Mouse (Mus musculus): ENCODE results near the gene Pld1. TPM values are rescaled to one million over a fixed set of nuclear protein-coding genes. Genes with fewer than 3 reads are reported as not detected.

Gene Pld1
- polyA plus RNA-seq, 1 experiment from 2014 or later, result 3.1 TPM

- Histone ChIP-seq H3K27me3 (no peaks in the 10 kb centered on the region), H3K4me2 (replicated peaks) (no peak overlapping the region), H3K36me3 (no peaks in the 10 kb centered on the region), H3K9ac (no peak overlapping the region), H3K27ac (no peak overlapping the region), H3K4me1 (no peaks in the 10 kb centered on the region), H3K9me3 (no peaks in the 10 kb centered on the region), H3K4me3 (no peak overlapping the region)
- ATAC-seq (ENCODE audit: insufficient number of reproducible peaks, insufficient read depth, low FRiP score, low TSS enrichment), result no peak
- 87% methylated on average over 11 of the region's 11 CpGs for WGBS
Measured at GRCm38 (mm10) chr3:28007684-28008083, 69.2 kb downstream of the Pld1 start.

- no peaks in the 10 kb centered on the region for H3K9me3 ChIP-seq
- H3K9ac ChIP-seq, result no peak overlapping the region
- H3K36me3 ChIP-seq, result no peaks in the 10 kb centered on the region
- no peak overlapping the region for H3K4me3 ChIP-seq
- ATAC-seq (ENCODE audit: insufficient number of reproducible peaks, insufficient read depth, low FRiP score, low TSS enrichment), result no peak
- WGBS, result 77% methylated on average over 4 of the region's 4 CpGs
- no peak overlapping the region for H3K27ac ChIP-seq
- no peaks in the 10 kb centered on the region for H3K27me3 ChIP-seq
- H3K4me1 ChIP-seq, result no peaks in the 10 kb centered on the region
- no peak overlapping the region for H3K4me2 ChIP-seq (replicated peaks)
Measured at GRCm38 (mm10) chr3:28008369-28008768, 69.9 kb downstream of the Pld1 start.

GRCm38 (mm10) chr3:28012177-28012576 is 73.7 kb downstream of the Pld1 start:
- Histone ChIP-seq H3K4me2 (replicated peaks) (no peak overlapping the region), H3K36me3 (no peaks in the 10 kb centered on the region), H3K9ac (no peak overlapping the region), H3K4me1 (no peaks in the 10 kb centered on the region), H3K4me3 (no peak overlapping the region), H3K27me3 (no peaks in the 10 kb centered on the region), H3K27ac (no peak overlapping the region), H3K9me3 (no peaks in the 10 kb centered on the region; the same call in 1 of the 2 replicates)
- ATAC-seq (ENCODE audit: insufficient number of reproducible peaks, insufficient read depth, low FRiP score, low TSS enrichment), result no peak
- 86% methylated on average over 7 of the region's 7 CpGs for WGBS

GRCm38 (mm10) chr3:28013441-28013840 is 74.9 kb downstream of the Pld1 start:
- Histone ChIP-seq H3K36me3 (no peaks in the 10 kb centered on the region), H3K4me3 (no peak overlapping the region), H3K27me3 (no peaks in the 10 kb centered on the region), H3K27ac (no peak overlapping the region), H3K9me3 (no peaks in the 10 kb centered on the region; the same call in 1 of the 2 replicates), H3K4me2 (replicated peaks) (no peak overlapping the region), H3K4me1 (no peaks in the 10 kb centered on the region), H3K9ac (no peak overlapping the region)
- ATAC-seq (ENCODE audit: insufficient number of reproducible peaks, insufficient read depth, low FRiP score, low TSS enrichment), result no peak
- WGBS, result 57% methylated on average over 6 of the region's 6 CpGs

DNA sequence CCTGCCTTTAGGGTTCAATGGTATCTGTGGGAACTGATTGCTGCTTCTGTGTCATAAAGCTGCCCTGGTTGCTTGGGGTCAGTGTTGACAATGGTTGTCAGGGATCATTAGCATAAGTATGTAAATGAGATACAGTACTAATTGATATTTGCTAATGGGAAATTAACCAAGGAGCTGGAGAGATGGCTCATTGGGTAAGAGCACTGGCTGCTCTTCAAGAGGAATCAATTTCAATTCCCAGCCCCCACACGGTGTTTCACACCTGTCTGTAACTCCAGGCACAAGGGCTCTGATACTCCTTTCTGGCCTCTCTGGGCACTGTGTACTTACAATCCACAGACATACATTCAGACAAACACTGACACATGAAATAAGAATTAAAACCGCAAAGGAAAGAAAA is 78.5 kb downstream of the Pld1 start:
- no peak overlapping the region for H3K9ac ChIP-seq
- H3K27ac ChIP-seq, result no peak overlapping the region
- H3K4me3 ChIP-seq, result no peak overlapping the region
- no peak overlapping the region for H3K4me2 ChIP-seq (replicated peaks)
- H3K4me1 ChIP-seq, result no peaks in the 10 kb centered on the region
- H3K9me3 ChIP-seq, result no peaks in the 10 kb centered on the region; the same call in 1 of the 2 replicates
- no peaks in the 10 kb centered on the region for H3K27me3 ChIP-seq
- WGBS, result 86% methylated on average over 2 of the region's 2 CpGs
- no peak for ATAC-seq (ENCODE audit: insufficient number of reproducible peaks, insufficient read depth, low FRiP score, low TSS enrichment)
- H3K36me3 ChIP-seq, result no peaks in the 10 kb centered on the region

GRCm38 (mm10) chr3:28019727-28020126 is 81.2 kb downstream of the Pld1 start:
- ATAC-seq (ENCODE audit: insufficient number of reproducible peaks, insufficient read depth, low FRiP score, low TSS enrichment), result no peak
- WGBS, result 76% methylated on average over 4 of the region's 4 CpGs
- H3K9ac ChIP-seq, result no peak overlapping the region
- no peak overlapping the region for H3K4me3 ChIP-seq
- H3K4me2 ChIP-seq (replicated peaks), result no peak overlapping the region
- no peaks in the 10 kb centered on the region for H3K4me1 ChIP-seq
- H3K36me3 ChIP-seq, result no peaks in the 10 kb centered on the region
- H3K27ac ChIP-seq, result no peak overlapping the region
- no peaks in the 10 kb centered on the region for H3K27me3 ChIP-seq
- H3K9me3 ChIP-seq, result no peaks in the 10 kb centered on the region; the same call in 1 of the 2 replicates

DNA sequence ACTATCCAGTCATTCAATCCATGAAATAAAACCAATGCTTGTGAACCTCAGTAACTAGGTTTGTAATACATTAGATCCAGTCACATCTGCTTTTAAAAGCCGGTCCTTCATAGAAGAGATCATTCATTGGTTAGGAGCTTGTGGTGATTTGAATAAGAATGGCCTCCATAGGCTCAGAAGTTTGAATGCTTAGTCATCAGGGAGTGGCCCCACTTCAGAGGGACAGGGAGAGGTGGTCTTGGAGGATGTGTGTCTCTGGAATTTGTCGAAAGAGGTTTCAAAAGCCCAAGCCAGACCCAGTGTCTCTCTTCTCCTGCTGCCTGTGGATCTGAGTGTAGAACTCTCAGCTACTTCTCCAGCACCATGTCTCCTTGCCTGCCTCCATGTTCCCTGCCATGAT is 81.9 kb downstream of the Pld1 start:
- Histone ChIP-seq H3K4me2 (replicated peaks) (no peak overlapping the region), H3K27me3 (no peaks in the 10 kb centered on the region), H3K27ac (no peak overlapping the region), H3K36me3 (no peaks in the 10 kb centered on the region), H3K4me1 (no peaks in the 10 kb centered on the region), H3K9me3 (no peaks in the 10 kb centered on the region), H3K4me3 (no peak overlapping the region), H3K9ac (no peak overlapping the region)
- no peak for ATAC-seq (ENCODE audit: insufficient number of reproducible peaks, insufficient read depth, low FRiP score, low TSS enrichment)
- WGBS, result 93% methylated on average over 2 of the region's 2 CpGs

DNA sequence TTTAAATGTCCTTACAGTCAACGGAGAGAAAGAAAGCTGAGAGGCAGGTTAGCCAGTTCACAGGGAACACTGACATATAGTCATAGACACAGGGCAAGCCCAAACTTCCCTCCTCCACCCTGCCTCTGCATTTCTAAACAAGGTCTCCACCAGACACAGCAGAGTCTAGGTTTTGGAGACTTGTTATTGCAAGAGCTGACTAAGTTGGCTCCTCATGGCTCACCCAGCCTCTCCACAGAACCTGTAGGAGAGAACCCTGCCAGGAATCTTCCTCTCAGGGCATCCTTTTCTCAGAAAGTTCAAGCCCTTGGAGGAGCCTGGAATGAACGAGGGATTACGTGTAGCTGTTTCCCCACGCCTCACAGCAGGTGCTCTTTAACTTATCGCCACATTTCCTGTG is 83.7 kb downstream of the Pld1 start:
- Histone ChIP-seq H3K4me2 (replicated peaks) (no peak overlapping the region), H3K9me3 (no peaks in the 10 kb centered on the region), H3K36me3 (no peaks in the 10 kb centered on the region), H3K4me1 (no peaks in the 10 kb centered on the region), H3K27ac (no peak overlapping the region), H3K27me3 (no peaks in the 10 kb centered on the region), H3K4me3 (no peak overlapping the region), H3K9ac (no peak overlapping the region)
- WGBS, result 77% methylated on average over 5 of the region's 5 CpGs
- ATAC-seq (ENCODE audit: insufficient number of reproducible peaks, insufficient read depth, low FRiP score, low TSS enrichment), result no peak

- 38% methylated on average over 3 of the region's 3 CpGs for WGBS
- no peaks in the 10 kb centered on the region for H3K9me3 ChIP-seq
- H3K9ac ChIP-seq, result no peak overlapping the region
- no peak overlapping the region for H3K4me2 ChIP-seq (replicated peaks)
- H3K4me3 ChIP-seq, result no peak overlapping the region
- no peaks in the 10 kb centered on the region for H3K27me3 ChIP-seq
- no peaks in the 10 kb centered on the region for H3K36me3 ChIP-seq
- 0 out of 2 replicates have a peak, but pooled peaks cover 2% of the 10 kb centered on the region for H3K4me1 ChIP-seq
- H3K27ac ChIP-seq, result no peak overlapping the region
- no peak for ATAC-seq (ENCODE audit: insufficient number of reproducible peaks, insufficient read depth, low FRiP score, low TSS enrichment)
Measured at GRCm38 (mm10) chr3:28026876-28027275, 88.4 kb downstream of the Pld1 start.

DNA sequence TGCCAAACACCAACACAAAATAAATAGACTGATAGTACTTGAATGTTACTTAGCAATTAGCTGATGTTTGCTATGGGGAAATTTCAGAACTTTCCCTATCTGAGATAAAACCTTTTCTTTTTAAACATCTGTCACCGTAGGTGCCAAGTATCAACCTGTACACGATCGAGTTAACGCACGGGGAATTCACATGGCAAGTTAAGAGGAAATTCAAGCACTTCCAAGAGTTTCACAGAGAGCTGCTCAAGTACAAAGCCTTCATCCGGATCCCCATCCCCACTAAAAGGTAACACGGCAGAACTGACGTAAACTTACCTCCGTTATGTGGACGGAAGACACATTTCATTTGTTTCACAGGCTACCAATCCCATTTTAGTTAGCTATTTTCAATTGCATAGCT is 90.0 kb downstream of the Pld1 start:
- Histone ChIP-seq H3K4me2 (replicated peaks) (no peak overlapping the region), H3K9ac (no peak overlapping the region), H3K27me3 (no peaks in the 10 kb centered on the region), H3K4me3 (no peak overlapping the region), H3K9me3 (no peaks in the 10 kb centered on the region), H3K27ac (no peak overlapping the region), H3K4me1 (0 out of 2 replicates have a peak, but pooled peaks cover 5% of the 10 kb centered on the region), H3K36me3 (no peaks in the 10 kb centered on the region)
- WGBS, result 90% methylated on average over 10 of the region's 10 CpGs
- no peak for ATAC-seq (ENCODE audit: insufficient number of reproducible peaks, insufficient read depth, low FRiP score, low TSS enrichment)

DNA sequence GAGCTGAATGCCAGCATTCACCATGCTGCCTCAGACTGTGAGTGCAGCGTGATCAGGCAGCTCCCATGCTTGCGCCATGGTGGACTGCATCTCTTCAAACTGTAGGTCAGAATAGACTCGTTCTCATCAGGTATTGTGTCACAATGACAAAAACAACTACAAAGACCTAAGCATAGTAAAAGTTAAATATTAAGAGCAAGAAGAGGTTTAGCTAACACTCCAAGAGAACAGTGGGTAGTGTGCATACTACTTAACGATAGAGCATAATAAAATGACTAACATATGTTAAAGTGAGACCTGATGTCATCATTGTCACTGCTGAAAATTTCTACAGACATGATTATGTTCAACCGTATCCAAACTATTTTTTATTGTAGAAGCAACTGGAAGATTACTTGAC is 92.4 kb downstream of the Pld1 start:
- Histone ChIP-seq H3K36me3 (no peaks in the 10 kb centered on the region), H3K9me3 (no peaks in the 10 kb centered on the region), H3K27ac (no peak overlapping the region), H3K27me3 (no peaks in the 10 kb centered on the region), H3K9ac (no peak overlapping the region), H3K4me1 (0 out of 2 replicates have a peak, but pooled peaks cover 5% of the 10 kb centered on the region), H3K4me2 (replicated peaks) (no peak overlapping the region), H3K4me3 (no peak overlapping the region)
- ATAC-seq (ENCODE audit: insufficient number of reproducible peaks, insufficient read depth, low FRiP score, low TSS enrichment), result no peak
- WGBS, result 89% methylated on average over 5 of the region's 5 CpGs

- H3K27ac ChIP-seq, result no peak overlapping the region
Measured at GRCm38 (mm10) chr3:28031643-28032243, 93.2 kb downstream of the Pld1 start.

More at GRCm38 (mm10) chr3:28031643-28032243, 93.2 kb downstream of the Pld1 start:
- H3K27me3 ChIP-seq, result no peaks in the 10 kb centered on the region
- no peak for ATAC-seq (ENCODE audit: insufficient number of reproducible peaks, insufficient read depth, low FRiP score, low TSS enrichment)
- H3K36me3 ChIP-seq, result no peaks in the 10 kb centered on the region
- H3K4me2 ChIP-seq (replicated peaks), result no peak overlapping the region
- WGBS, result 57% methylated on average over 7 of the region's 7 CpGs
- H3K4me3 ChIP-seq, result no peak overlapping the region
- H3K4me1 ChIP-seq, result 0 out of 2 replicates have a peak, but pooled peaks cover 5% of the 10 kb centered on the region
- H3K9ac ChIP-seq, result no peak overlapping the region
- H3K9me3 ChIP-seq, result no peaks in the 10 kb centered on the region
